Mouse (Mus musculus) neural tube, embryonic 15.5 days (tissue): ENCODE results near the gene Rpl12. TPM values are rescaled to one million over a fixed set of nuclear protein-coding genes. Genes with fewer than 3 reads are reported as not detected.
A peak's percentile ranks its signal among the peaks of the same experiment; 100 is the strongest.

Experiments
- ATAC-seq: fragments of 200-750 bp; cut with Nextera tagmentation; 2 replicates; pipeline ENCODE4 v1.8.0; 2017; ENCODE audit warnings: mild to moderate bottlenecking, moderate TSS enrichment, moderate library complexity; ENCODE audit not compliant: low FRiP score
- H3K27ac ChIP-seq: fragments of 300-500 bp; sonication (generic); replicated peaks from 2 replicates; pipeline ENCODE4 v1.5.1; 2015; ENCODE audit warnings: mild to moderate bottlenecking, inconsistent platforms
- H3K27me3 ChIP-seq: fragments of 300-500 bp; sonication (generic); replicated peaks from 2 replicates; pipeline ENCODE4 v1.6.1; 2015; ENCODE audit warnings: inconsistent platforms
- H3K36me3 ChIP-seq: fragments of 300-500 bp; sonication (generic); 2 replicates; pipeline ENCODE4 v1.6.1; 2015; ENCODE audit warnings: inconsistent platforms
- H3K4me1 ChIP-seq: fragments of 300-500 bp; sonication (generic); 2 replicates; pipeline ENCODE4 v1.6.1; 2015; ENCODE audit warnings: inconsistent platforms
- H3K4me2 ChIP-seq: fragments of 300-500 bp; sonication (generic); 2 replicates; pipeline ENCODE4 v1.6.1; 2015; ENCODE audit warnings: inconsistent platforms, mild to moderate bottlenecking, moderate library complexity
- H3K4me3 ChIP-seq: fragments of 300-500 bp; sonication (generic); replicated peaks from 2 replicates; pipeline ENCODE4 v1.5.1; 2015; ENCODE audit warnings: mild to moderate bottlenecking, inconsistent platforms
- H3K9ac ChIP-seq: fragments of 300-500 bp; sonication (generic); replicated peaks from 2 replicates; pipeline ENCODE4 v1.6.1; 2015; ENCODE audit warnings: mild to moderate bottlenecking, inconsistent platforms
- H3K9me3 ChIP-seq: fragments of 300-500 bp; sonication (generic); replicated peaks from 2 replicates; pipeline ENCODE4 v1.6.1; 2016; ENCODE audit warnings: inconsistent platforms
- WGBS: fragments of 180-500 bp; shearing (Covaris S2); methylation state at CpG from one replicate; pipeline ENCODE4 v1.1.7; 2015; ENCODE audit warnings: mixed read lengths; 5-methylcytosine and 5-hydroxymethylcytosine counted together
- polyA plus RNA-seq: library from polyadenylated mRNA; unstranded; fragments of >200 nt; fragmentation: Nextera tagmentation; extraction: Ambion mirVana; gene quantifications from 2 replicates; pipeline ENCODE4 v1.2.1, GENCODE M21; 2015

Rpl12 gene
- polyA plus RNA-seq, 1 experiment from 2014 or later = 104 TPM

DNA sequence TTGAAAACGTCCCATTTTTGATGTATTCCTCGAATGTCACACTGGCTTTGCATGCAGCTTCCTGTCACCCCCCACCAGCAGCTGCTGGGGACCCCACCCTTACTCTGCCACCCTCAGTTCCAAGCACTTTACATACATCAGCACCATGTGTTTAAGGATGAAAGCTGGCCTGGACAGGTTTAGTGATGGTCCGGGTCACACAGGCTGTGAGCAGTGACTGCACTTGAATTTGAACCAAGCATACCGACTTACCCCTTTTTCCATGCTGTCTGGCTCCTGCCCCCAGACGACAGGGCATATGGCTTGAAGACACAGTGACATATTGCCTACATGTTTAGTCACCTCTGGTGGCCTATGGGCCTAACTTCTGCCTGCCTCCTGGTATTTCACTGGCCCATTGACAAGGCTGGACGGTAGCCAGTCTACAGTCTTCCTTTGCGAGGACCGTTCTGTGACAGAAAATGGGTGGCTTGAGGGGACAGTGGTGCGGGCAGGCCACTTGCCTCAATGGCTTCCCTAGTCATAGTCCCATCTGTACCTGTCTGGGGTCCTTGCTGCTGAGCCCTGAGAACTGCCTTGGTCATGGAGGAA lies 6.8 kb downstream of the Rpl12 start:
- WGBS = 84% methylated on average over 9 of the region's 9 CpGs
- no peak for ATAC-seq
- H3K4me3 ChIP-seq = peak overlapping the region; percentile 60

DNA sequence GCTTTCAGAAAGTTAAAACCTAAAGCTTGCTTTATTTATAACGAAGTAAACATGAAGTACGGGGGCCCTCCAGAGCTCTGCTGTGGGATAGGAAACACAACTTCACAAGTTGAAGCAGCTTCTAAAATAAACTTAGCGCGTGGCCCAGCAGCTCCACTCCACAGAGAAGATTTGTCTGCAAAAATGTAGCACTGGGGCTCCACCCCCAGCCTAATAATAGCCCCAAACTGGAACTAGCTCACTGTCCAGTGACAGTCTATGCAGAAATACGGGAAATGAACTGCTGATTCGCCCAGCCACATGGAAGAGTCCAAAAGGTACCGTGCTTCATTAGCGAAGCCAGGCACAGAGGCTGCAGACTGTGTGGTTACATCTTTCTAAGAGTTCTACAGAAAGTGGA lies 8.0 kb downstream of the Rpl12 start:
- no peak for ATAC-seq
- 89% methylated on average over 8 of the region's 8 CpGs for WGBS

More for the DNA sequence above, 6.8 kb downstream of the Rpl12 start:
- H3K27me3 ChIP-seq = no peaks in the 10 kb centered on the region
- peaks cover 28% of the 10 kb centered on the region for H3K36me3 ChIP-seq
- H3K9me3 ChIP-seq = no peaks in the 10 kb centered on the region
- H3K27ac ChIP-seq = peak overlapping the region; percentile 96
- H3K4me1 ChIP-seq = peaks cover 38% of the 10 kb centered on the region
- H3K4me2 ChIP-seq = peak overlapping the region; percentile 94
- H3K9ac ChIP-seq = peak overlapping the region; percentile 69

DNA sequence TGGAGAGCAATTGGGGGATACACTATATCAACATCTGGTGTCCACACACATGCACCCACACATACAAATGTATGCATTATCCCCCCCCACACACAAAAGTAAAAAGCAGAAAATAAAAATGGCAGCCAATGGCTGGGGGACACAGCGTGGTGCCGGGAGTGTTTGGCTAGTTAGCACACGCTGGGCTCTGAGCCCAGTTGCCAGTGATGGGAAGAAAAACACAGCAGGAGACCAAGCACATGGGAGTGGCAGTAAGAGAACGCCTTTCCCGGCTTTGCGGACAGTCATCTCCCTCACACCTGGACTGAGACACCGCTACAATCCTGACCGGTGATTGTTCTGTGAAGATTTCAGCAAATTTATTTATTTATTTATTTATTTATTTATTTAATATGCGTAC lies 9.9 kb downstream of the Rpl12 start:
- Histone ChIP-seq H3K4me3 (no peak overlapping the region), H3K36me3 (peaks cover 37% of the 10 kb centered on the region), H3K9me3 (no peaks in the 10 kb centered on the region), H3K27me3 (no peaks in the 10 kb centered on the region), H3K4me1 (peaks cover 17% of the 10 kb centered on the region), H3K4me2 (no peak overlapping the region), H3K9ac (no peak overlapping the region), H3K27ac (no peak overlapping the region)
- WGBS = 31% methylated on average over 9 of the region's 9 CpGs
- no peak for ATAC-seq

More for the DNA sequence above, 8.0 kb downstream of the Rpl12 start:
- no peaks in the 10 kb centered on the region for H3K9me3 ChIP-seq
- H3K27me3 ChIP-seq = no peaks in the 10 kb centered on the region
- no peak overlapping the region for H3K9ac ChIP-seq
- H3K4me2 ChIP-seq = no peak overlapping the region
- peaks cover 28% of the 10 kb centered on the region for H3K36me3 ChIP-seq
- no peak overlapping the region for H3K4me3 ChIP-seq
- peaks cover 27% of the 10 kb centered on the region for H3K4me1 ChIP-seq
- H3K27ac ChIP-seq = no peak overlapping the region

GRCm38 (mm10) chr2:32974216-32974615 lies 12.9 kb downstream of the Rpl12 start:
- no peak overlapping the region for H3K9ac ChIP-seq
- peaks cover 42% of the 10 kb centered on the region for H3K36me3 ChIP-seq
- no peaks in the 10 kb centered on the region for H3K9me3 ChIP-seq
- no peak overlapping the region for H3K4me2 ChIP-seq
- no peak for ATAC-seq
- H3K4me1 ChIP-seq = peaks cover 6% of the 10 kb centered on the region
- 90% methylated on average over 8 of the region's 8 CpGs for WGBS
- no peaks in the 10 kb centered on the region for H3K27me3 ChIP-seq
- H3K4me3 ChIP-seq = no peak overlapping the region
- no peak overlapping the region for H3K27ac ChIP-seq

DNA sequence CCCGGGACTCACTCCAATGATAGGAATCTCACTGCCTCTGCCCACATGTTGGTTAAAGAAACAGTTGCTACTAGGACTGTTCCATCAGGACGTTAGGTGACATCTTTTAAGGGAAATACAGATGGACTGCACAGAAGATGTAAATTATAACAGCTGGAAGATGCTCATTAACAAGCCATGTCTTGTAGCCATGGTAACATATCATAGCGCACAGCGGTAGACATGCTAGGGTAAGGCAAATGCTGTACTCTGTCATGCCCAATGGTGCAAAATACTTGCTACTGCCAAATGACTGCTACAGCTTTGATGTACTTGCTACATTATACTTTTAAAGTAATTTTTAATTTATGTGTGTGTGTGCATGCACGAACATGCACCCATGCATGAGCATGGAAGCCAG lies 15.8 kb downstream of the Rpl12 start:
- Histone ChIP-seq H3K27ac (no peak overlapping the region), H3K4me2 (no peak overlapping the region), H3K9me3 (no peaks in the 10 kb centered on the region), H3K4me3 (no peak overlapping the region), H3K27me3 (no peaks in the 10 kb centered on the region), H3K36me3 (peaks cover 42% of the 10 kb centered on the region), H3K4me1 (peaks cover 22% of the 10 kb centered on the region), H3K9ac (no peak overlapping the region)
- ATAC-seq = no peak
- 75% methylated on average over 5 of the region's 5 CpGs for WGBS

GRCm38 (mm10) chr2:32978675-32979074 lies 17.3 kb downstream of the Rpl12 start:
- H3K36me3 ChIP-seq = peaks cover 29% of the 10 kb centered on the region
- no peaks in the 10 kb centered on the region for H3K27me3 ChIP-seq
- H3K9me3 ChIP-seq = no peaks in the 10 kb centered on the region
- H3K4me1 ChIP-seq = peaks cover 30% of the 10 kb centered on the region
- 78% methylated on average over 3 of the region's 3 CpGs for WGBS
- H3K9ac ChIP-seq = no peak overlapping the region
- H3K27ac ChIP-seq = no peak overlapping the region
- H3K4me2 ChIP-seq = no peak overlapping the region
- ATAC-seq = no peak
- no peak overlapping the region for H3K4me3 ChIP-seq

DNA sequence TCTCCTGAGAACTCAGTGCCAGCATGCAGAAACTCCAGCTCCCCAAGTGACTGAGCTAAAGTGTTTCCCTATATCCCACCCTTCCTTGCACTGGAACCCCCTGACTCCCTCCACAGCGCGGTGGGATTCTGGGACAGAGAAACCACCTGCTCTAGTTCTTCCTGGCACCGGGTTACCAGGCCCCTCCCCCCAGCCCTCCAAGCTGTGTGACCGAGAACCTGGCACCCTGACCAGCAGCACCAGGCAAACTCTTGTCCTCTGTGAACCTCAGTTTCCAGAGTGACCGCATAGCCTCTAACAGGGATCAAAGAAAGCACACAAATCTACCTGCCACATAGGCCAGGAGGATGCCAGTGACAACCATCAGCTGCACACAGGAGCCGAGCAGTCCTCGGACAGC lies 18.3 kb downstream of the Rpl12 start:
- H3K4me2 ChIP-seq = no peak overlapping the region
- WGBS = 86% methylated on average over 7 of the region's 7 CpGs
- H3K9ac ChIP-seq = no peak overlapping the region
- no peaks in the 10 kb centered on the region for H3K27me3 ChIP-seq
- H3K27ac ChIP-seq = no peak overlapping the region
- peaks cover 19% of the 10 kb centered on the region for H3K36me3 ChIP-seq
- no peak overlapping the region for H3K4me3 ChIP-seq
- peaks cover 30% of the 10 kb centered on the region for H3K4me1 ChIP-seq
- no peaks in the 10 kb centered on the region for H3K9me3 ChIP-seq
- ATAC-seq = no peak

DNA sequence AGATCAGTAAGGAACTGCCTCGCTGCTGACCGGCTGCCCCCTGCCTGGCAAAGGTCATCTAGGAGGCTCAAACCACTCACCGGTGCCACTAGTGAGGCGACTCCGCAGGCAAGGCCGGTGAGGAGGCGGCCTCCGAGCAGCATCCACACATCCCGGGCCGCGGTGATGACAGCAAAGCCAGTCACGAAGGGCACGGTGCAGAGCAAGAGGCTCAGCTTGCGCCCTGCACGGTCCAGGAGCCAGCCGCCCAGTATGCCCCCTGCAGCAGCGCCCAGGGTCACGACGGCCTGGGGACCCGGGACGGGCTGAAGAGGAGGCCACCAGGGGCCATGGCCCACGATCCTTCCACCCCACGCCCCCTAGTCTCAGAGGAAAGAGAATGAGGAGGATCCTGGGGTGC lies 19.9 kb downstream of the Rpl12 start:
- Histone ChIP-seq H3K4me3 (peak overlapping the region; percentile 89), H3K27ac (peak overlapping the region; percentile 82), H3K4me1 (peaks cover 29% of the 10 kb centered on the region), H3K27me3 (no peaks in the 10 kb centered on the region), H3K9ac (peak overlapping the region; percentile 86), H3K36me3 (peaks cover 13% of the 10 kb centered on the region), H3K9me3 (no peaks in the 10 kb centered on the region), H3K4me2 (peak overlapping the region; percentile 99)
- ATAC-seq = peak; percentile 62
- under 1% methylated on average over 23 of the region's 23 CpGs for WGBS

GRCm38 (mm10) chr2:32981725-32982271 lies 20.4 kb downstream of the Rpl12 start, which contains the start of gene Slc2a8:
Gene Slc2a8 (minus strand): TSS chr2:32982083.
- peak; percentile 98 for ATAC-seq
- WGBS = 0% methylated on average over 41 of the region's 50 CpGs
- peak within 1 kb of the TSS; percentile 82 for H3K27ac ChIP-seq

DNA sequence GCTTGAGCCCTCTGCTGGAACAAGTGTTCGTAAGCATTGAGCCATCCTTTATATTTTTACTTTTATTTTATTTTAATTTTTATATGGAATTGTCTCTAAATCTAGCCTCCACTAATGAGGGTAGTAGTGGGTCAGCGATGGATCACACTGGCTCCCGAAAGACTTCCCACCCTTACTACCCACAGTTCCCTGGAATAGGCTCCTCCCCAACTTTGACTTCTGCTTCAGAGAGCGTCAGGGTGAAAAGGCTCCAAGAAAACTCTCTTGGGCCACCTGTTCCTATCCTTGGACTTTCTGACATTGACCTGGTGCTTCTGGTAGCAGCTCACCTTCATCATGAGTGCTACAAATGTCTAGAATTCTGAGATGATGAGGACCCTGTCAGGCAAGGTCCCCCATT lies 21.3 kb downstream of the Rpl12 start:
- Histone ChIP-seq H3K36me3 (peaks cover 14% of the 10 kb centered on the region; the same call in 1 of the 2 replicates), H3K27me3 (no peaks in the 10 kb centered on the region), H3K4me2 (peak overlapping the region; percentile 99), H3K9me3 (no peaks in the 10 kb centered on the region), H3K4me3 (peak overlapping the region; percentile 89), H3K9ac (no peak overlapping the region), H3K4me1 (peaks cover 25% of the 10 kb centered on the region), H3K27ac (no peak overlapping the region)
- no peak for ATAC-seq
- WGBS = 4% methylated on average over 4 of the region's 4 CpGs

More at GRCm38 (mm10) chr2:32981725-32982271, 20.4 kb downstream of the Rpl12 start, which contains the start of gene Slc2a8:
- peak within 1 kb of the TSS; percentile 99 for H3K4me2 ChIP-seq
- H3K36me3 ChIP-seq = peaks cover 13% of the 10 kb centered on the region; the same call in 1 of the 2 replicates
- H3K4me3 ChIP-seq = peak within 1 kb of the TSS; percentile 89
- H3K27me3 ChIP-seq = no peaks in the 10 kb centered on the region
- peaks cover 25% of the 10 kb centered on the region for H3K4me1 ChIP-seq
- no peaks in the 10 kb centered on the region for H3K9me3 ChIP-seq
- H3K9ac ChIP-seq = peak within 1 kb of the TSS; percentile 86

DNA sequence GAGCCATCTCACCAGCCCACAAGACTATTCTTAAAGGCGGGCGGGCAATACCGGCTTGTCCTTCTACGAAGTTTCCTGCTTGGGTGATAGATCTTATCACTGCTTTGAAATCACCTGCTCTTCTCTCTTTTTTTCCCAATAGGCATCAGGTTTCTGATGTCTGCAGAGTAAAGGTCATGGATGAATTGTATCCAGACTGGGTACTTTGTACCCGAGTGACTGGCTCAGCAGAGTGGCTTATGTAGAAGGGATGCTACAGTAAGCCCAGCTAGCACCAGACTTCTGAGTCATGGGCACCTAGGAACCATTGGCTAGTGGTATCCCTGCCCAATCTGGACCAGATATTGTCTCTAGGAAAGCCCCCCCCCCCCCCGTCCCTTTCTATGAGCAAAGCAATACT lies 22.3 kb downstream of the Rpl12 start:
- no peak overlapping the region for H3K9ac ChIP-seq
- H3K27me3 ChIP-seq = no peaks in the 10 kb centered on the region
- no peak overlapping the region for H3K4me3 ChIP-seq
- no peaks in the 10 kb centered on the region for H3K9me3 ChIP-seq
- H3K4me1 ChIP-seq = peaks cover 25% of the 10 kb centered on the region
- H3K36me3 ChIP-seq = peaks cover 14% of the 10 kb centered on the region; the same call in 1 of the 2 replicates
- H3K27ac ChIP-seq = no peak overlapping the region
- ATAC-seq = no peak
- no peak overlapping the region for H3K4me2 ChIP-seq
- 65% methylated on average over 6 of the region's 6 CpGs for WGBS

DNA sequence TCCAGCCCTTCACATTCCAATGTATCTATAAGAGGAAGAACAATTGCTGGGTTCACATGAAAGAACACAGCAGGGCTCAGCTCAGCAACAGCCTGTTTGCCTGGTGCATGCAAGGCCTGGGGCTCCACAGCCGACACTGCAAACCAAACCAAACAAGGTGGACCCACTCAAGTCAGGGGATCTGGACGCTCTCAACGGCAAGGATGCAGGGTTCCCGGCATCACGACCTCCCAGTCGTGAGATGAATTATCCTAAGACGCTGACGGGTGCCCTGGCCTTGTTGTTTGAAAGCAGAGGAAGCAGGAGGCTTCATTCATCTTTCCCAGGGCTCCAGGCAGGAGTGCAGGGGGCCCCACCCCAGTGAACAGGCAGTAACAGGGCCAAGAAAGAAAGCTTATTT lies 24.5 kb downstream of the Rpl12 start:
- H3K9ac ChIP-seq = no peak overlapping the region
- H3K4me3 ChIP-seq = no peak overlapping the region
- H3K4me1 ChIP-seq = peaks cover 14% of the 10 kb centered on the region
- H3K4me2 ChIP-seq = no peak overlapping the region
- H3K27me3 ChIP-seq = no peaks in the 10 kb centered on the region
- H3K36me3 ChIP-seq = peaks cover 25% of the 10 kb centered on the region
- no peak for ATAC-seq
- WGBS = 73% methylated on average over 8 of the region's 8 CpGs
- H3K27ac ChIP-seq = no peak overlapping the region
- H3K9me3 ChIP-seq = no peaks in the 10 kb centered on the region
